Mouse (Mus musculus) forebrain, embryonic 15.5 days (tissue): ENCODE results near the gene Nhs. TPM values are rescaled to one million over a fixed set of nuclear protein-coding genes. Genes with fewer than 3 reads are reported as not detected.

Experiments used
- ATAC-seq: fragments of 200-750 bp; cut with Nextera tagmentation; replicated peaks from 2 replicates; pipeline ENCODE4 v1.8.0; 2017; ENCODE audit warnings: mild to moderate bottlenecking, moderate TSS enrichment, moderate library complexity
- H3K27ac ChIP-seq: fragments of 300-500 bp; sonication (generic); replicated peaks from 2 replicates; pipeline ENCODE4 v1.5.1; 2015; ENCODE audit warnings: mild to moderate bottlenecking, inconsistent platforms
- H3K27me3 ChIP-seq: fragments of 300-500 bp; sonication (generic); 2 replicates; pipeline ENCODE4 v1.6.1; 2015; ENCODE audit warnings: inconsistent platforms
- H3K36me3 ChIP-seq: fragments of 300-500 bp; sonication (generic); 2 replicates; pipeline ENCODE4 v1.6.1; 2015; ENCODE audit warnings: mild to moderate bottlenecking, inconsistent platforms
- H3K4me1 ChIP-seq: fragments of 300-500 bp; sonication (generic); 2 replicates; pipeline ENCODE4 v1.6.1; 2015; ENCODE audit warnings: inconsistent platforms
- H3K4me2 ChIP-seq: fragments of 300-500 bp; sonication (generic); replicated peaks from 2 replicates; pipeline ENCODE4 v1.6.1; 2015; ENCODE audit warnings: mild to moderate bottlenecking, inconsistent platforms
- H3K4me3 ChIP-seq: fragments of 300-500 bp; sonication (generic); 2 replicates; pipeline ENCODE4 v1.5.1; 2015; ENCODE audit warnings: mild to moderate bottlenecking, inconsistent platforms
- H3K9ac ChIP-seq: fragments of 300-500 bp; sonication (generic); replicated peaks from 2 replicates; pipeline ENCODE4 v1.6.1; 2015; ENCODE audit warnings: mild to moderate bottlenecking, inconsistent platforms
- H3K9me3 ChIP-seq: fragments of 300-500 bp; sonication (generic); 2 replicates; pipeline ENCODE4 v1.6.1; 2016; ENCODE audit warnings: inconsistent platforms
- WGBS: fragments of 180-500 bp; shearing (Covaris S2); methylation state at CpG from one replicate; pipeline ENCODE4 v1.1.7; 2015; ENCODE audit warnings: mixed read lengths; 5-methylcytosine and 5-hydroxymethylcytosine counted together
- polyA plus RNA-seq: library from polyadenylated mRNA; unstranded; fragments of >200 nt; fragmentation: Nextera tagmentation; extraction: Ambion mirVana; gene quantifications from 2 replicates; pipeline ENCODE4 v1.2.1, GENCODE M21; 2015

Gene Nhs
- polyA plus RNA-seq, 1 experiment from 2014 or later = 1.4 TPM

DNA sequence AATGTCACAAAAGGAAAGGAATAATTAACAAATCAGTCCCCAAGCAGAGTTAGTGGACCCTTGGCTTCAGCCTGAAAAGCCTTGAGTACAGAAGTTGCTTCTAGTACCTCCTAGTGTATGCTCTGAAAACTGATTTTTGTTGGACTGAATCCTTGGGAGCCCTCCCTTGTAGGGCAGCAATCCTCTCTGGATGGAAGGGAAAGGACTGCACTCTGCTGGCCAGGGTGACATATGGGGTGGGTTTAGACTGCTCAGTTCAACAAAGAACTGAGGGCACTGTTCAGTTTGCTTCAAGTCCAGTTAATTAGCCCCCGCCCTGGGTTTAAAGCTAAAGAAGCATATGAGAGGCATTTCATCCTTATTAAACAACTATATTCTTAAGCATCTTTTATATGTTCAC is 188.4 kb downstream of the Nhs start:
- WGBS = 43% methylated on average over 1 of the region's 1 CpGs
- H3K9me3 ChIP-seq = no peaks in the 10 kb centered on the region
- H3K36me3 ChIP-seq = no peaks in the 10 kb centered on the region
- H3K4me3 ChIP-seq = no peak overlapping the region
- no peak overlapping the region for H3K4me2 ChIP-seq
- H3K27me3 ChIP-seq = no peaks in the 10 kb centered on the region
- H3K9ac ChIP-seq = no peak overlapping the region
- no peak overlapping the region for H3K27ac ChIP-seq
- 0 out of 2 replicates have a peak, but pooled peaks have one; percentile 55 for ATAC-seq
- no peaks in the 10 kb centered on the region for H3K4me1 ChIP-seq

DNA sequence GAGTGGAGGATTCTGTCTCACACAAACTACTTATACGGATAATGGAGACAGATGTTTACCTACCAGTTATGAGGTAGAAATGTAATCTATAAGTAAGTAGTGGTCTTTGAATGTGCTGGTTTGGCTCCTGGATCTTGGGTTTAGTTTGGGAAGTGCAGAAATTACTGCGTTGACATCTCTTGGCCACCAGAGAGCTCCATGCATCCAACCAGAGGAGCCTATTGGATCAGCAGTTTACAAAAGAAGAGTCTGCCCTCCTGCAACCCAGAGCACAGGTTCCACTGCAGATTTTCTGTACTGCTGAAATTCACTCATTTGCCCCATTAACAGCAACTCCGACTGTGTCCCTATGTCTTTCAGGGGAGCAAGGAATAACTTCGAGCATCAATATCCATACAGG is 191.8 kb downstream of the Nhs start:
- Histone ChIP-seq H3K36me3 (no peaks in the 10 kb centered on the region), H3K4me1 (no peaks in the 10 kb centered on the region)
- WGBS = 37% methylated on average over 4 of the region's 4 CpGs

DNA sequence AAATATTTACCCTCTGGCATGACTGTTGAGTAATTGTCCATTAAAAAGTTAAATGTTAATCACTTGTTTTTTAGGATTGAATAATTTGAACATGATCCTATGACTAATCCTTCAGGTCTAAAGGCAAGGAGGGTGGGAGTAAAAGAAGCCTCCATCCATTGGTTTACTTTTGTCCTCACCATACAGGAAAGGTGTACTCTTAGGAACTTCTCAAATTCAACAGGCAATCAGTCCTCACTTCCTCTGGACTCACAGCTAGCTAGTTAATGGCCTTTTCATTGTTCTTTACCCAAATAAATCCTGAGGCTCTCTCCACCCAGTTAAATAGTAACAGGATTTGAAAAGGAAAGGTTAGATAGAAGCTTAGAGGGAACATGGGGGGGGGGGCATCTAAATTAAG is 196.2 kb downstream of the Nhs start:
- no peaks in the 10 kb centered on the region for H3K27me3 ChIP-seq
- no peak overlapping the region for H3K4me2 ChIP-seq
- H3K4me3 ChIP-seq = no peak overlapping the region
- no peak for ATAC-seq
- no peaks in the 10 kb centered on the region for H3K9me3 ChIP-seq
- H3K36me3 ChIP-seq = no peaks in the 10 kb centered on the region
- H3K27ac ChIP-seq = no peak overlapping the region
- H3K9ac ChIP-seq = no peak overlapping the region
- H3K4me1 ChIP-seq = 0 out of 2 replicates have a peak, but pooled peaks cover 4% of the 10 kb centered on the region

More for the DNA sequence above, 191.8 kb downstream of the Nhs start:
- H3K27ac ChIP-seq = no peak overlapping the region
- peak; percentile 61; the same call in 1 of the 2 replicates for ATAC-seq
- no peak overlapping the region for H3K4me2 ChIP-seq
- H3K9ac ChIP-seq = no peak overlapping the region
- H3K9me3 ChIP-seq = no peaks in the 10 kb centered on the region
- H3K4me3 ChIP-seq = no peak overlapping the region
- no peaks in the 10 kb centered on the region for H3K27me3 ChIP-seq

DNA sequence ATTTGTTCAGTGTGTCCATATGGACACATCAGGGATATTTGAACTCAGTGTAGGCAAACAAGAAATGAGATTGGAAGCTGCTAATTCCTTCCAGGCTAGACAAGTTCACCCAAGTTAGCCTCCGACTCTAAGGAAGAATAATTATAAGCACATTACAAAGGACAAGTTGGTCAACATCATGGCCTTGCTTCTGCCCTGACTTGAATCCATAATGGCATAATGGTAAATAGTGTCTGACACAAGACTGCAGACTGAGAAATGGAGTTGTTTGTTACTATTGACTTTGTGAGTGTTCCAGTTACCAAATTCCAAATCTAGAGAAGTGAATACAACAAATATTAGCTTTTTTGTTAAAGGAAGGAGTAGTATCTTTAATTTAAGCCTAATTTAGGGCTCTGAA is 196.7 kb downstream of the Nhs start:
- Histone ChIP-seq H3K9me3 (no peaks in the 10 kb centered on the region), H3K9ac (no peak overlapping the region), H3K27me3 (no peaks in the 10 kb centered on the region), H3K27ac (no peak overlapping the region), H3K4me2 (no peak overlapping the region), H3K36me3 (no peaks in the 10 kb centered on the region), H3K4me3 (no peak overlapping the region), H3K4me1 (0 out of 2 replicates have a peak, but pooled peaks cover 4% of the 10 kb centered on the region)
- WGBS = 90% methylated on average over 1 of the region's 1 CpGs
- no peak for ATAC-seq

DNA sequence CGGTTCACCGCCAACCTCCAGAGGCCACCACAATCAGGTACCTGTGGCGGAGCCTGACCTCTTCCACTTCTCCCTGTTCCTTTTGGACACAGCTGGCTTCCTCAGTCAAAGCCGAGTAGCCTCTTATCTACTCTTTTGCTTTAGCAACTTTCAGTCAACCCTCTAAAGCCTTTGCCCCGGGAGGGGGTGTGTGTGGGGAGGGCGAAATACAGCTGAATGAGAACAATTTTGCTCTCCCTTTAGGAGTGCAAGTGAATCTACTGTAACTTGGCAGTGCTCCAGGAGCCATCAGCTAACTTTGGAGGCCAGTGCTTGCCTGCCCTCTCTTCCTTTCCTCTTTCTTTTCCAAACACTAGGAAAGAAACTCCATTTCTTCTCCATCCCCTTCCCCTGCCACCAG is 197.8 kb downstream of the Nhs start:
- Histone ChIP-seq H3K27me3 (no peaks in the 10 kb centered on the region), H3K9me3 (no peaks in the 10 kb centered on the region), H3K4me3 (no peak overlapping the region), H3K4me2 (no peak overlapping the region), H3K4me1 (0 out of 2 replicates have a peak, but pooled peaks cover 4% of the 10 kb centered on the region), H3K27ac (no peak overlapping the region), H3K36me3 (no peaks in the 10 kb centered on the region), H3K9ac (no peak overlapping the region)
- ATAC-seq = no peak
- 47% methylated on average over 6 of the region's 6 CpGs for WGBS

DNA sequence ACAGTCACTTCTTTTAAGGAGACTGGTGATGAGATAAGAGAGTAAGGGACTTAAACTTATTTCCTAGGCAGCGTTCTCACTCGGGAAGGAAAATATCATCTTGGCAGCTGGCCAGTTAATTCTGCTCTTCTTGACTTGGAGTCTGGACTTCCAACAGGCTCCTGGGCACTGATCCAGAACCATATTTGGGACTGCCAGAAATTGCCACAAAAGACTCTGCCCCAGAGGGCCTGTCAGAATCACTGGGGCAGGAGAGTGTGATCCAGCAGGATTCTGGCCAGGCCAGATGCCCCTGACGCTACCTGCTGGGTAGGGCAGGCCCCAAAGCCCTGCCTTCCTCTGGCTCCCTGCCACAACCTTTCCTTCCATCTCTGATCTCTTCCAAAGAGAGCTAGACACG is 198.4 kb downstream of the Nhs start:
- H3K4me3 ChIP-seq = no peak overlapping the region
- H3K9me3 ChIP-seq = no peaks in the 10 kb centered on the region
- no peaks in the 10 kb centered on the region for H3K27me3 ChIP-seq
- WGBS = 37% methylated on average over 4 of the region's 4 CpGs
- no peak overlapping the region for H3K27ac ChIP-seq
- no peak overlapping the region for H3K4me2 ChIP-seq
- H3K9ac ChIP-seq = no peak overlapping the region
- no peaks in the 10 kb centered on the region for H3K36me3 ChIP-seq
- 0 out of 2 replicates have a peak, but pooled peaks have one; percentile 60 for ATAC-seq
- 0 out of 2 replicates have a peak, but pooled peaks cover 4% of the 10 kb centered on the region for H3K4me1 ChIP-seq

DNA sequence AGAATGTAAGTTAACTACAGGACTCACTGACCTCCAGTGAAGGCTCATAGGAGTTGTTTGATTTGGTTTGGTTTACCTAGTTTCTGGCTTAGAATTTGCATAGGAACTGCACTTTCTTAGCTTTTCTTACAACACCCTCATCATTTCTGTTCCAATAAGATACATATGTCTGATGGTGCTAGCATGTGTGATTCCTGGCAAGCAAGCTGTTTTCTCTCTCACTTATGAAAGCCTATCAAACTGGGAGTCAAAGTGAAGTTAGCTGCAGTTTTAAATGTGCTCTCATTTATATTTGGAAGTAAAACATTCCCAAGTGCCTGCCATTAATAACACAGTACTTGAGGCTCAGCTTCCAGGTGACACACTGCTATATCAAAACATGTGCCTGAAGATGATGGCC is 207.2 kb downstream of the Nhs start:
- Histone ChIP-seq H3K4me3 (no peak overlapping the region), H3K27ac (no peak overlapping the region), H3K9ac (no peak overlapping the region), H3K9me3 (no peaks in the 10 kb centered on the region), H3K4me2 (no peak overlapping the region), H3K27me3 (no peaks in the 10 kb centered on the region), H3K36me3 (no peaks in the 10 kb centered on the region), H3K4me1 (no peaks in the 10 kb centered on the region)
- ATAC-seq = no peak

DNA sequence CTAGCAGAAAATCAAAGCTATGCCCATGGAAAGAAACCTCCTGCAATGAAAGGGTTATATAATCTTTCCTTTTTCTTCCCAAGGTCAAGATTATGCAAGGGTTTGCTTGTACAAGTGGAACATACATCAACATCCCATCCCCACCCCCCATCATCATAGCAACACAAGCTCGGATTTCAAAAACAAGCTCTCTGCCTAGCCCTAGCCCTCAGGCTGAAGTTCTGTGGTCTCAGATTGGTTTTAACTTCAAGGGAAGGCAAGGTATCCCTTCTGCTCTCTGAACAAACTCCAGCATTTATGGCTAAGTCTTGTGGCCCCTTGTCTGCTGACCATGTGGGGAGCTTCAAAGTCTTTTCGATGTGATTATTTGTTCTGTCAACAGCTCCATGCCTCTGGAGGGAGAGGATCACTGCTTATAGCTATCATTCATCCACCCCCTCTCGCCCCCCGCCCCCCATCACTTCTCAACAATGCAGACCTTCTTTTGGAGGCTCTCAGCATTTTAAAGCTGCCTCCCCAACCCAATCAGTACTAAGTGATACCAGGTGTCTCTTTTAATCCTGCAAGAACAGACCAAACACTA is 216.3 kb downstream of the Nhs start:
- Histone ChIP-seq H3K9ac (no peak overlapping the region), H3K36me3 (no peaks in the 10 kb centered on the region), H3K27me3 (no peaks in the 10 kb centered on the region), H3K4me1 (no peaks in the 10 kb centered on the region), H3K9me3 (no peaks in the 10 kb centered on the region), H3K4me2 (no peak overlapping the region), H3K4me3 (no peak overlapping the region), H3K27ac (no peak overlapping the region)
- 68% methylated on average over 4 of the region's 4 CpGs for WGBS
- ATAC-seq = no peak

DNA sequence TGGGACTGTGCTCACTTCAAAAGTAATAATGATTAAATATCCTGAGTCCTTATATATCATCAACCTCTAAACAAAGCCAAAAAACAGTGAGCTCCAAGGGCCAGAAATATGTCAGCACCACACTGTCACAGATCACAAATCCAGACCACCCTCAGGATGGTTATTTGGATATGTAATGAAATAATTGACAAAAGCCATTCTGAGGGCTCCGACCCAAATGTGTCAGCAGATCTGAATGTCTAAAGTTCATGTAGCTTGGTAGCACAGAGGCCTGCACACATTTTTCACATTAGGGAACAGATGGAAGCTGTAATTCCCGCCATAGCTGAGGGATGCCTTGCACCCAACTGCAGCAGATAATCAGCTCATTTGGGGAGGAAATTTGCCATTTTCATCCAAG is 218.8 kb downstream of the Nhs start:
- Histone ChIP-seq H3K4me1 (no peaks in the 10 kb centered on the region), H3K27ac (no peak overlapping the region), H3K9me3 (no peaks in the 10 kb centered on the region), H3K36me3 (no peaks in the 10 kb centered on the region), H3K9ac (no peak overlapping the region), H3K4me3 (no peak overlapping the region), H3K4me2 (no peak overlapping the region), H3K27me3 (no peaks in the 10 kb centered on the region)
- WGBS = 59% methylated on average over 2 of the region's 2 CpGs
- ATAC-seq = no peak

DNA sequence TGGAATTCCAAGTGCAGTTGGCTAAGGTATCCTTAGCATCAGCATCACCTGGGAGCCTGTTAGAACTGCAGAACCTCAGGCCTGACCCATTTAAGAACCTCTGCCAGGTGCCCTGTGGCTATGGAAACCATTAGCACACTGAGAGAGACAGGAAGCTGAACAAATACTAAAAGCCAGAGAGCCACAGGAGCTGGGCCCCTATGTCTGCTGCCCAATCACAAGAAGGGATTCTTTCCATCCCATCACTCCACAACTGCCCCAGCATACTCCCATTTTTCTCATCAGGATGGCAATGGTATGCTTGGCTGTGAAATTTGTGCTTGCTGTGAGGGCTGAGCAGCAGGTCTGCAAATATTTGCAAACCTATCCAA is 232.9 kb downstream of the Nhs start:
- Histone ChIP-seq H3K4me2 (no peak overlapping the region), H3K27ac (0 out of 2 replicates have a peak overlapping the region, but pooled peaks have one; percentile 11)
- peak; percentile 16; the same call in 1 of the 2 replicates for ATAC-seq

DNA sequence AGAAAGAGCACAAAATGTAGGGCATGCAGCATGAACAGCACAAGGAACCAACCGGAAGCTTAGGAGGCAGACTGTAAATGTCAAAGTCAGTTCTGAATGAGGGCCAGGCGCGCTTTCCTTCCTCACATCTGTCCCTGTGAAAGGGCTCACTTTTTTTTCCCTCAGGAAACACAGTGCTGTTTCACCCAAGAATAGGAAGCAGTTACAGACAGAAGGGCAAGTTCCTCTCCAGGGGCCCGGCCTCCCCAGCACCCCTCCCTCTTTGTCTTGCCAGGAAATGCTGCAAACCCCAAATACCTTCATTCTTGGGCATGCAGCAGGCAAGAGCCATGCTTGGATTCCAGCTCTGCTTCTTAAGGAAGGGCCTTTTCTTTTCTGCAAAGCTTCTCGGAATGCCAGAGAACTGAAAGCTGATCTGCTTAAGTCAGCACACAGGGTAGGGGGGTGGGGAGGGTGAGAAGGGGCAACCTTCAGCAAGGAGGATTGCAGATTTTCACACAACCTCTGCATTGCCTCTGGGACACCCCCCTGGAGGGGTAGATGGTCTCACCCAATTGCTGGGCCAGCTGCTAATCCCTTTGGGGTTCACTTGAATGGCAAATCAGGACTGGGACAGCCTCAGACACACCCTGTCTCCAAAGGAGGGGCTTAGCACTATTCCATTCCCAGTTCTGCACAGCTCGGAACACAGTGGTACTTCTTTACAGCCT is 233.4 kb downstream of the Nhs start:
- peaks cover 11% of the 10 kb centered on the region; the same call in 1 of the 2 replicates for H3K4me1 ChIP-seq
- H3K9ac ChIP-seq = no peak overlapping the region
- no peaks in the 10 kb centered on the region for H3K9me3 ChIP-seq
- H3K36me3 ChIP-seq = no peaks in the 10 kb centered on the region
- 23% methylated on average over 6 of the region's 6 CpGs for WGBS
- H3K4me3 ChIP-seq = peak overlapping the region; percentile 9; the same call in 1 of the 2 replicates
- ATAC-seq = peak; percentile 88
- H3K27ac ChIP-seq = peak overlapping the region; percentile 48; the same call in 1 of the 2 replicates
- 0 out of 2 replicates have a peak, but pooled peaks cover 3% of the 10 kb centered on the region for H3K27me3 ChIP-seq
- no peak overlapping the region for H3K4me2 ChIP-seq

More for the DNA sequence above, 232.9 kb downstream of the Nhs start:
- no peaks in the 10 kb centered on the region for H3K36me3 ChIP-seq
- H3K27me3 ChIP-seq = 0 out of 2 replicates have a peak, but pooled peaks cover 3% of the 10 kb centered on the region
- no peak overlapping the region for H3K4me3 ChIP-seq
- no peaks in the 10 kb centered on the region for H3K9me3 ChIP-seq
- peaks cover 11% of the 10 kb centered on the region; the same call in 1 of the 2 replicates for H3K4me1 ChIP-seq
- H3K9ac ChIP-seq = no peak overlapping the region

DNA sequence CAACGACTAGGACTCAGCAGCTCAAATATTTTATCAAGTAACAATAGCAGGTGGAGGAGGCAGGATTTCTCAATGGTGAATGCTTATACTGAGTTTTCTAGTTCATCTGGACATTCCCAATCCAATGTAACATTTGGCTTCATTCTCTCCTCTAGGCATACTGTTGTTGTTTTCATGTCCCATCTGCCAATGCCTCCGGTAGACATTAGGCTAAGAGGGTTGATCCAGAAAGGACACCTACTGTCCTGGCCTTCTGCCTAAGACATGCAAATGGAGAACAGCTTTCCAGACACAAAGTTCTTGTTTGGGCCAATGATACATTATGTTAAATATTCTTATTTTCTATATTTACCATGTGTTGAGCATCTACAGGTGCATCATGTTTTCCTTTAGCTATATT is 236.9 kb downstream of the Nhs start:
- Histone ChIP-seq H3K27me3 (0 out of 2 replicates have a peak, but pooled peaks cover 3% of the 10 kb centered on the region), H3K27ac (no peak overlapping the region), H3K4me2 (no peak overlapping the region), H3K36me3 (no peaks in the 10 kb centered on the region), H3K9me3 (no peaks in the 10 kb centered on the region), H3K4me1 (peaks cover 11% of the 10 kb centered on the region; the same call in 1 of the 2 replicates), H3K9ac (no peak overlapping the region), H3K4me3 (no peak overlapping the region)
- 60% methylated on average over 2 of the region's 2 CpGs for WGBS
- no peak for ATAC-seq
